Mouse (Mus musculus): ENCODE data around the gene Psapl1. TPM values are rescaled to one million over a fixed set of nuclear protein-coding genes. Genes with fewer than 3 reads are reported as not detected.
"Not testable (repeated sequence)": the region's sequence is repeated elsewhere in the genome, so short reads cannot be mapped to it uniquely, and the experiment has no call there.

Gene Psapl1
- total and polyA plus RNA-seq, 3 experiments, result not detected

GRCm38 (mm10) chr5:36228405-36229370 is 24.9 kb downstream of the Psapl1 start (continued):
- no peak for TF ChIP-seq UBTF (IDR thresholded peaks at IDR 0.05; ENCODE audit: borderline replicate concordance, insufficient read depth, low read depth, low read length)

DNA sequence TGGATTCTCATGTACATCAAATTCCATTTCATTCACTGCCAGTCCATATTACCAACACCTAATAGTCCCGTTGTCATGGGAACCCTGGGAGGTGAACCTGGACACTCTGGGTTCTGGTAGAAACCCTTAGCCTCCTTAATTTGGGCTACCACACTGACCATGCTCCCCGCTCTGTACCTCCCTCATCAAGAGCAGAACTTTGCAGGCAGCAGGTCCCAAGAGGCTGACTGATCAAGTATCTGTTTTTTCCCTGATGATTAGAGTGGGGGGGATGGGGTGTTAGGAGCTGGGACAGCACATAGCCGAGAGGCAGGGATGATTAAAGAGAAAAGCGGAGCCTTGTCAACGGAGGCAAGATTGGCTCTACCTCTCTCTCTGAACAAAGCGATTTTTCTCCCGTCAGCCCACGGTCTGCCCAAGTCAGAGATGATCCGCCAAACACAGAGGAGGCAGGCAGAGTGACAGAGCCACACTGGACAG is 26.5 kb downstream of the Psapl1 start:
- Histone ChIP-seq H3K27ac (ENCODE audit: control insufficient read depth, low read depth, low read length) (no peak overlapping the region), H3K4me1 (ENCODE audit: control insufficient read depth in 1 of 2, insufficient read depth in 2 of 2, low read length in 2 of 2) (no peaks in the 10 kb centered on the region), H3K79me2 (ENCODE audit: control insufficient read depth, insufficient read depth, low read length, poor library complexity) (no peaks in the 10 kb centered on the region), H3K36me3 (ENCODE audit: control insufficient read depth in 1 of 2, insufficient read depth in 2 of 2, low read length in 2 of 2) (no peaks in the 10 kb centered on the region), H3K4me3 (ENCODE audit: control insufficient read depth in 1 of 2, insufficient read depth in 1 of 2, low read depth in 2 of 2, low read length in 2 of 2) (no peak overlapping the region), H3K9ac (ENCODE audit: control insufficient read depth, low read depth, low read length, poor library complexity, severe bottlenecking) (no peak overlapping the region), H3K9me3 (replicated peaks; ENCODE audit: insufficient read depth, low read length) (no peaks in the 10 kb centered on the region), H3K27me3 (ENCODE audit: control insufficient read depth in 1 of 2, insufficient read depth in 2 of 2, low read length in 2 of 2) (no peaks in the 10 kb centered on the region)
- TF ChIP-seq CHD2 (IDR thresholded peaks at IDR 0.05; ENCODE audit: low read length) (no peak), HCFC1 (IDR thresholded peaks at IDR 0.05; ENCODE audit: low read depth, low read length) (no peak), SMC3 (IDR thresholded peaks at IDR 0.05; ENCODE audit: low read depth, low read length) (no peak), MAX (IDR thresholded peaks at IDR 0.05; ENCODE audit: low read length) (no peak), MAFK (IDR thresholded peaks at IDR 0.05; ENCODE audit: borderline replicate concordance, low read depth, low read length) (no peak), CHD1 (IDR thresholded peaks at IDR 0.05; ENCODE audit: low read depth, low read length) (no peak), NELFE (IDR thresholded peaks at IDR 0.05; ENCODE audit: low read depth, low read length) (no peak)
- DNase-seq (ENCODE audit: low read depth, low spot score), result no peak

DNA sequence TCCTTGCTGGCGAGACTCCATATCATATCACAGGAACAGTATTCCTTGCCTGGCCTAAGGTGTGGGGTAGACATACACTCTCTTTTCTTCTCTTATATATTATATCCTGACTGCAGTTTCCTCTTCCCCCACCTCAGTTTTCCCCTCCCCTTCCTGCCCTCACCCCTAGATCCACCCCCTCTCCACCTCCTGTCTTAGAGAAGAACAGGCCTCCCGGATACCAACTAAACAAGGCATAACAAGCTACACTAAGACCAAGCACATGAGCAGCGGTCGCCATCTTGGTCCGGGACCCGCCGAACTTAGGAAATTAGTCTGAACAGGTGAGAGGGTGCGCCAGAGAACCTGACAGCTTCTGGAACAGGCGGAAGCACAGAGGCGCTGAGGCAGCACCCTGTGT is 33.7 kb downstream of the Psapl1 start:
- H3K9ac ChIP-seq (ENCODE audit: control insufficient read depth, low read depth, low read length, poor library complexity, severe bottlenecking), result not testable (repeated sequence)

DNA sequence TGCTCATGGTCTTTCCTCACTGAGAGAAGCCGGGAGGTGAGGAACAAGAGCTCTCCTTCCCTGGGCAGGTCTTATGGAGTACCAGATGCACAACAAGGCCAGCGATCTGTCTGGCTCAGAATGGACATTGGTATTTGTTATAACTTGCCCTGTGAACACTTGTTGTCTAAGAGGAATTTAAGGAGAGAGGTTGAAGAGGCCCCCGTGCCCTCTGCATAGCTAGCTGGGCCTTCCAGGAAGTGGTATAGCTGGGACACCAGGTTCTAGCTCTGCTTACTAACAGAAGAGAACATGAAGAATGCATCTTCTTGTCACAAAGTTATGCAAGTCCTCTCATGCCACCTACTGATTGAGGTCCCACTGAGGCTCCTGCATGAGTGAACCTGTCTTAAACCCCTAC is 44.2 kb downstream of the Psapl1 start:
- Histone ChIP-seq H3K4me1 (ENCODE audit: control insufficient read depth in 1 of 2, insufficient read depth in 2 of 2, low read length in 2 of 2) (no peaks in the 10 kb centered on the region), H3K9me3 (replicated peaks; ENCODE audit: insufficient read depth, low read length) (no peaks in the 10 kb centered on the region), H3K27ac (ENCODE audit: control insufficient read depth, low read depth, low read length) (no peak overlapping the region), H3K36me3 (ENCODE audit: control insufficient read depth in 1 of 2, insufficient read depth in 2 of 2, low read length in 2 of 2) (no peaks in the 10 kb centered on the region), H3K27me3 (ENCODE audit: control insufficient read depth in 1 of 2, insufficient read depth in 2 of 2, low read length in 2 of 2) (no peaks in the 10 kb centered on the region), H3K9ac (ENCODE audit: control insufficient read depth, low read depth, low read length, poor library complexity, severe bottlenecking) (no peak overlapping the region), H3K79me2 (ENCODE audit: control insufficient read depth, insufficient read depth, low read length, poor library complexity) (no peaks in the 10 kb centered on the region), H3K4me3 (ENCODE audit: control insufficient read depth in 1 of 2, insufficient read depth in 1 of 2, low read depth in 2 of 2, low read length in 2 of 2) (no peak overlapping the region)
- DNase-seq (ENCODE audit: low read depth, low spot score), result no peak
- TF ChIP-seq JUND (IDR thresholded peaks at IDR 0.05; ENCODE audit: low read depth, low read length), result no peak
- no peak for TF ChIP-seq GABPA (IDR thresholded peaks at IDR 0.05; ENCODE audit: low read depth, low read length)
- TF ChIP-seq UBTF (IDR thresholded peaks at IDR 0.05; ENCODE audit: borderline replicate concordance, insufficient read depth, low read depth, low read length), result no peak
- no peak for TF ChIP-seq MAZ (IDR thresholded peaks at IDR 0.05; ENCODE audit: low read depth, low read length)
- TF ChIP-seq MAX (IDR thresholded peaks at IDR 0.05; ENCODE audit: low read length), result no peak
- no peak for TF ChIP-seq EP300 (IDR thresholded peaks at IDR 0.05; ENCODE audit: low read depth in 1 of 2, low read length in 2 of 2)
- no peak for TF ChIP-seq TAL1 (IDR thresholded peaks at IDR 0.05; ENCODE audit: low read length)
- no peak for TF ChIP-seq NELFE (IDR thresholded peaks at IDR 0.05; ENCODE audit: low read depth, low read length)
- TF ChIP-seq MEF2A (IDR thresholded peaks at IDR 0.05; ENCODE audit: extremely low read depth, insufficient replicate concordance, low read depth, low read length, poor library complexity, severe bottlenecking), result no peak
- TF ChIP-seq RCOR1 (IDR thresholded peaks at IDR 0.05; ENCODE audit: low read depth, low read length), result no peak
- no peak for TF ChIP-seq RAD21 (IDR thresholded peaks at IDR 0.05; ENCODE audit: low read depth, low read length)
- no peak for TF ChIP-seq NRF1 (IDR thresholded peaks at IDR 0.05; ENCODE audit: insufficient read depth, low read depth, low read length, poor library complexity, severe bottlenecking)
- no peak for TF ChIP-seq GATA1 (IDR thresholded peaks at IDR 0.05; ENCODE audit: low read depth, low read length)
- no peak for TF ChIP-seq USF2 (IDR thresholded peaks at IDR 0.05; ENCODE audit: borderline replicate concordance in 1 of 2, insufficient read depth in 1 of 2, low read depth in 1 of 2, low read length in 2 of 2)
- TF ChIP-seq SMC3 (IDR thresholded peaks at IDR 0.05; ENCODE audit: low read depth, low read length), result no peak
- TF ChIP-seq BHLHE40 (IDR thresholded peaks at IDR 0.05; ENCODE audit: borderline replicate concordance, low read depth, low read length), result no peak
- no peak for TF ChIP-seq POLR2AphosphoS2 (IDR thresholded peaks at IDR 0.05; ENCODE audit: low read length)

More for the DNA sequence above, 33.7 kb downstream of the Psapl1 start:
- H3K27ac ChIP-seq (ENCODE audit: control insufficient read depth, low read depth, low read length); H3K4me1 ChIP-seq (ENCODE audit: control insufficient read depth in 1 of 2, insufficient read depth in 2 of 2, low read length in 2 of 2); H3K9me3 ChIP-seq (replicated peaks; ENCODE audit: insufficient read depth, low read length); H3K4me3 ChIP-seq (ENCODE audit: control insufficient read depth in 1 of 2, insufficient read depth in 1 of 2, low read depth in 2 of 2, low read length in 2 of 2); H3K27me3 ChIP-seq (ENCODE audit: control insufficient read depth in 1 of 2, insufficient read depth in 2 of 2, low read length in 2 of 2); H3K79me2 ChIP-seq (ENCODE audit: control insufficient read depth, insufficient read depth, low read length, poor library complexity); H3K36me3 ChIP-seq (ENCODE audit: control insufficient read depth in 1 of 2, insufficient read depth in 2 of 2, low read length in 2 of 2); DNase-seq (ENCODE audit: low read depth, low spot score): not testable (repeated sequence)
